Mouse (Mus musculus) forebrain, embryonic 11.5 days (tissue): ENCODE measurements around the gene Slc25a22. TPM values are rescaled to one million over a fixed set of nuclear protein-coding genes. Genes with fewer than 3 reads are reported as not detected.
A peak's percentile ranks its signal among the peaks of the same experiment; 100 is the strongest.

Experiments used
- ATAC-seq: fragments of 200-750 bp; cut with Nextera tagmentation; replicated peaks from 2 replicates; pipeline ENCODE4 v1.8.0; 2017; ENCODE audit warnings: moderate TSS enrichment; ENCODE audit not compliant: low FRiP score
- DNase-seq: peaks from one replicate; pipeline ENCODE4 v3.0.0-alpha.2; 2017; ENCODE audit warnings: low spot score
- H3K27ac ChIP-seq: fragments of 300-500 bp; sonication (generic); 2 replicates; pipeline ENCODE4 v1.5.1; 2014; ENCODE audit warnings: low read depth, low read length
- H3K27me3 ChIP-seq: fragments of 300-500 bp; sonication (generic); 2 replicates; pipeline ENCODE4 v1.6.1; 2014; ENCODE audit warnings: mild to moderate bottlenecking, low read length, mixed read lengths; ENCODE audit not compliant: control insufficient read depth, insufficient read depth
- H3K36me3 ChIP-seq: fragments of 300-500 bp; sonication (generic); 2 replicates; pipeline ENCODE4 v1.6.1; 2014; ENCODE audit warnings: mild to moderate bottlenecking, low read length, moderate library complexity, mixed read lengths; ENCODE audit not compliant: control insufficient read depth, insufficient read depth
- H3K4me1 ChIP-seq: fragments of 300-500 bp; sonication (generic); replicated peaks from 2 replicates; pipeline ENCODE4 v1.6.1; 2014; ENCODE audit warnings: low read length, mixed read lengths; ENCODE audit not compliant: control insufficient read depth, insufficient read depth
- H3K4me2 ChIP-seq: fragments of 300-500 bp; sonication (generic); 2 replicates; pipeline ENCODE4 v1.6.1; 2014; ENCODE audit warnings: low read depth, mild to moderate bottlenecking, low read length, moderate library complexity, mixed read lengths; ENCODE audit not compliant: severe bottlenecking
- H3K4me3 ChIP-seq: fragments of 300-500 bp; sonication (generic); 2 replicates; pipeline ENCODE4 v1.5.1; 2014; ENCODE audit warnings: low read depth, low read length
- H3K9ac ChIP-seq: fragments of 300-500 bp; sonication (generic); 2 replicates; pipeline ENCODE4 v1.6.1; 2014; ENCODE audit warnings: low read length
- H3K9me3 ChIP-seq: fragments of 300-500 bp; sonication (generic); 2 replicates; pipeline ENCODE4 v1.6.1; 2016; ENCODE audit warnings: low read length, mixed read lengths; ENCODE audit not compliant: control insufficient read depth
- WGBS: fragments of 180-500 bp; shearing (Covaris S2); extraction: QIAGEN DNeasy Blood & Tissue Kit; methylation state at CpG from one replicate; pipeline ENCODE4 v1.1.7; 2014; 5-methylcytosine and 5-hydroxymethylcytosine counted together
- polyA plus RNA-seq: library from polyadenylated mRNA; unstranded; fragments of >200 nt; fragmentation: Nextera tagmentation; extraction: Ambion mirVana; gene quantifications from 2 replicates; pipeline ENCODE4 v1.2.1, GENCODE M21; 2014

Gene Slc25a22
- polyA plus RNA-seq, 1 experiment from 2014 or later: 46.0 TPM

DNA sequence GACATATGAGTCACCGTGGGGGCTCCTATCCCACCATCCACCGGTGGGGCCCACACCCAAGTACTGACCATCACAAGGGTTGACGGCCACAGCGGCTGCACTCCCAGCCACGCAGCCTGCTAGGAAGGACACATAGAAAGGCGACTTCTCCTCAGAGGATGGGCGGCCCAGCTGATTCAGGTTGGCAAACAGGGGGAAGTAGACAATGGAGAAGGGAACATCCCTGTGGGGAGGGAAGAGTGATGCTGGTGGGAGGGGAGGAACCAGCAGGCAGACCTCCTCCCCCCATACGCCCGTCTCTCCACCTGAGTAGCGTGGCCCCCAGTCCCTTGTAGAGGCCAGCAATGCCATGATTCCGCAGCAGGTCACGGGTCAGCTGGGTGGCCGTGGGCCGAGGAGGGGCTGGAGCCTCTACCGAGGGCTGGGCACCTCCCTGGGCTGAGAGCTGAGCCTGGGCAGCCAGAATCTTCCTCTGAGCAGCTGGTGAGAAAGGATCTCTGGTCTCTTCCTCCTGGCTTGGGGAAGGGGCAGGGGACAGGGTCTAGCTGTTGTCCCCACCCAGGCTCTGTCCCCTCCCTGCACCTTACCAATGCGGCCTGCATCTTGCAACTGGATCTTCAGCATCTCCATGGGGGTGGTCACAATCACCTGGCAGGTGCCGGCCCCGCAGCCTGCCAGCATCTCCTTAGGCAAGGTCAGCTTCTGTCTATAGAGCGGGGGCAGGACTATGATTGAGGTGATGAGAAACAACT, 6.1 kb downstream of the Slc25a22 start:
- Histone ChIP-seq H3K9me3 (no peaks in the 10 kb centered on the region), H3K27me3 (no peaks in the 10 kb centered on the region), H3K27ac (no peak overlapping the region), H3K36me3 (peaks cover 3% of the 10 kb centered on the region; the same call in 1 of the 2 replicates), H3K4me2 (no peak overlapping the region), H3K9ac (no peak overlapping the region), H3K4me3 (no peak overlapping the region), H3K4me1 (peaks cover 19% of the 10 kb centered on the region)
- DNase-seq (no peak), ATAC-seq (no peak)
- 91% methylated on average over 19 of the region's 19 CpGs for WGBS

DNA sequence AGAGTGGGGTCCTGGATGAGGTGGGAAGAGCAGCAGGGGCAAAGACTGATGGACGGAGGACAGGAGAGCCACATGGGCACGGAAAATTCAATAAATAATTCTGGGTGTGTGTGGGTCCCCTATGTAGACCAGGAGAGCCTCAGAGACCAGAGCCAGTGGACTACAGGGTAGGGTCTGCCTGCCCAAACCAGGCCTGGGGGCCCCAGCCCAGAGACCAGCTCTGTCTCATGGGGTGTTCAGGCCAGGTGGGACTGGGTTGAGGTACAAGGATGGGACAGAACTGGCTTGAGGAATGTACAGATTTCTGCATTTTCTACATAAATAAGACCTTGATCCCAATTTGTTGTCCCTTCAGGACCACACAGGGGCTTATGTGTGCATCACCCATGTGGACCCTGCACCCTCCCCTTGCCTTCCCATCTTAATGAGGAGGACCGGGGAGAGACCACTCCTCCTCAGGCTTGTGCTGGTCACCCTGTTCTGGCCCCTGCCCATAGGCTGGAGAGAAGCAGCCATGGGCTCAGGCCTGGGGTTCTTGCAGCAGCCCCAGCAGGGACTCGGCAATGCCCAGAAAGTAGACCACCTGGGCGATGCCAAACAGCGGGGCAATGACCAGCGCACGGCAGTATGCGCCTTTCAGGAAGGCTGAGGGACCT, 7.0 kb downstream of the Slc25a22 start:
- Histone ChIP-seq H3K4me3 (no peak overlapping the region), H3K4me1 (peaks cover 17% of the 10 kb centered on the region), H3K27me3 (no peaks in the 10 kb centered on the region), H3K9ac (no peak overlapping the region), H3K27ac (no peak overlapping the region), H3K4me2 (no peak overlapping the region), H3K9me3 (no peaks in the 10 kb centered on the region), H3K36me3 (peaks cover 3% of the 10 kb centered on the region; the same call in 1 of the 2 replicates)
- no peak for ATAC-seq
- DNase-seq: peak; percentile 49
- 94% methylated on average over 9 of the region's 9 CpGs for WGBS

DNA sequence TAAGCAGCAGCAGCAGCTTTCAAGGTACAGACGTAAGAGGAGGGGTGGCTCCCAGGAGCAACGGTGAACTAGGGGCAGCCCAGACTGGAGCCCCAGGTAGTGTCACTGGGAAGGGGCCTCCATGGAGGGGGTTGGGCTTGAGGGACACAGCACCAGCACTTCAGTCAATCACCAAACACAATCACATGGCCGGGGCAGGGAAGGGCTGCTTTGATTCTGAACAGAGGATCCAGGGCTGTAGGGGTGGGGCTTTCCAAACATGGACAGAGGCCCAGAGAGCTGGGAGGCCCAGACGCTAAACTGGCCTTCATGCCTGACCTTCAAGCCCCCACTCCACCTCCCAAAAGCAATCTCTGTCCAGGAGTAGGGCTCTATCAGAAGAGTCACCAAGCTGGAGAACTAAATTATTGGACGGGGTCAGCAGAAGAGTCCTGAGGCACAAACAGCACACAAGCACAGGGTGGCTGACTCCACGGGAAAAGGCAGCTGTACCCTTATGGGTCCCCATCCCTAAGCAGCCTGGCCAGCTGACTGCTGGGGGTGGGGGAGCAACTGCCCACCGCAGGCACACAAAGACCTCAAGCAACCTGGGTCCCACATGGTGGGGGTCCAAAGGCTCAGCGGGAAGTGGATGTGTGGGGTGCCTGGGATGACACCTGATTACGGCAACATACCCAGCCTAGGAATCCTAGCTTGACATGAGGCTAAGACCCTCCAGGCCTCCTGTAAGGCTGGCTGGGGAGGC, 7.7 kb downstream of the Slc25a22 start:
- Histone ChIP-seq H3K9ac (peak overlapping the region; percentile 57; the same call in 1 of the 2 replicates), H3K27me3 (no peaks in the 10 kb centered on the region), H3K9me3 (no peaks in the 10 kb centered on the region), H3K36me3 (peaks cover 3% of the 10 kb centered on the region; the same call in 1 of the 2 replicates), H3K4me2 (peak overlapping the region; percentile 64; the same call in 1 of the 2 replicates), H3K27ac (no peak overlapping the region), H3K4me3 (peak overlapping the region; percentile 36; the same call in 1 of the 2 replicates), H3K4me1 (peaks cover 12% of the 10 kb centered on the region)
- ATAC-seq (no peak), DNase-seq (no peak)
- WGBS: 71% methylated on average over 9 of the region's 9 CpGs

DNA sequence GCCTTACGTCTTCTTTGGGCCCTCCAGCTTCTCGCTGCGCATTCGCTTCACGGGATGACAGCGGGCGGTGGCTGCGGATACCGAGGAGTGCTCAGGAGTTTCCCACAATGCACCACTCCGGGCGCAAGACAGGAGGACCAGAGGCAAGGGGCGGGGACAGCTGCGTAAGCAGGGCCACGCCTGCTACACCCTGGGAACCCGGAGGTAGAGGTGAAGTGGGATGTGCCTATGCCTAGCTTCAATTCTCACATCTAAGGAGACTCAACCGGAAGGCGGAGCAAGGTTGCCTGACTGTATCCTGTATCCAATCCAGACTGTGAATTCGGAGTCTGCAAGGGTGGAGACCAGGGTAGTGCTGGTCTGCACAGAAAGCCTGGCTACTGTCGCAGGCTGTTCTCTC, 8.4 kb downstream of the Slc25a22 start, which contains the start of gene Cend1:
Gene Cend1, minus strand, starts transcription at position 182 of the 400 bp plus-strand sequence.
- WGBS: 3% methylated on average over 19 of the region's 19 CpGs

DNA sequence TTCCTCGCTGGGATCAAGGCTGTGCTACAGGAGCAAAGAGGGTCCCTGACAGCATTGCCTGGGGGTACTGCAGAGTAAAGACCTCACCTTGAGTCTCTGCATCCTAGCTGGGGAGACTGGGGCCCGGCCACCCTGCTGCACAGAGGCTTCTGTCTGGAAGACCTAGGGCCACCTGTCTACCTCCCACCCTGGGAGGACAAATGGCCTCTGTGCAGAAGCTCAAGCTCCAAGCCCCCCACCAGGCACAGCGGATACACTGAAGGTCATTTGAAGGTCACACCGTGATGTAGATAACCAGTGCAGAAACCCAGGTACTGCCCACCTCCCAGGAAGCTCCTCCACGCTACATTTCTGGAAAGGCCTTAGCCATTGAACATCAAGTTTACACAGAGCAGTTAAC, 9.0 kb downstream of the Slc25a22 start:
- Histone ChIP-seq H3K4me1 (peaks cover 4% of the 10 kb centered on the region; the same call in 1 of the 2 replicates), H3K36me3 (peaks cover 3% of the 10 kb centered on the region; the same call in 1 of the 2 replicates), H3K9me3 (no peaks in the 10 kb centered on the region), H3K9ac (peak overlapping the region; percentile 57), H3K27ac (no peak overlapping the region), H3K4me3 (peak overlapping the region; percentile 36), H3K4me2 (peak overlapping the region; percentile 64), H3K27me3 (no peaks in the 10 kb centered on the region)
- ATAC-seq: no peak; the same call in 1 of the 2 replicates
- no peak for DNase-seq
- WGBS: 48% methylated on average over 5 of the region's 5 CpGs

More for the DNA sequence above, 8.4 kb downstream of the Slc25a22 start, which contains the start of gene Cend1:
- peak within 1 kb of the TSS; percentile 57 for H3K9ac ChIP-seq
- peak; percentile 86 for ATAC-seq
- no peak within 1 kb of the TSS for H3K27ac ChIP-seq
- H3K9me3 ChIP-seq: no peaks in the 10 kb centered on the region
- H3K4me3 ChIP-seq: peak within 1 kb of the TSS; percentile 36
- H3K27me3 ChIP-seq: no peaks in the 10 kb centered on the region
- peaks cover 3% of the 10 kb centered on the region; the same call in 1 of the 2 replicates for H3K36me3 ChIP-seq
- peak; percentile 86 for DNase-seq
- peak within 1 kb of the TSS; percentile 64 for H3K4me2 ChIP-seq
- peaks cover 5% of the 10 kb centered on the region; the same call in 1 of the 2 replicates for H3K4me1 ChIP-seq

DNA sequence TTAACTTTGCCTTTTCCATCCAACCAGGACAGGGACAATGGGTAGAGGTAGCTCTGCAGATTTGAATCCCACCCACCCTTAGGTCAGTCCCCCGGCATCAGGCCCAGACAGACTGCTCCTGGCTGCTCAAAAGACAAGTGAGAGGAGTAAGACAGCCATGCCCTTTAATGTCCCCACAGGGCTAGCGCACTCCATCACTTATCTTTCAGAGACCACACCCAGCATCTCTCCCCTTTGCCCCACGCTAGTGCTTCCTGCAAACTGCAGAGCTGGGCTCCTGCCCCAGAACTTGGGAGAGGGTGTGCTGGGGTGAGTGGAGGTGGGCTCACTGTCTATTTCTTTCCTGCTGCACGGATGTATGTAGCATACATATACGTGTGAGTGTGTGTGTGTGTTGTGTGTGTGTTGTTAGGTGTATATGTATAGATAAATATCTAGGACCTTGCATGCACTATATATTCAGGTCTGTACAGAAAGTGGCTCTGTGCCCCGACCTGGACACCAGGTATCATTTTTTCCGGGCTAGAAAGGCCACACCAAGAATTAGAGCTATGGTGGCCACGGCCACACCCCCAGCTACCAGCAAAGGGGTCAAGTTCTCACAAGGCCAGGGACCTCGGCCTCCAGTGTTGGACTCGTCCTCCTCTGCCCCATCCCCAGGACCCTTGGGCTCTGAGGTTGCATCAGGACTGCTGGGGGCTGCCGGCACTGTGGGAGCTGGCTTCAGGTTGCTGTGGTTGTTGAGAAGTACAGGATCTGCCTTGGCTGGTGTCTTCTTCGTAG, 10.6 kb downstream of the Slc25a22 start:
- Histone ChIP-seq H3K9ac (no peak overlapping the region), H3K4me3 (no peak overlapping the region), H3K36me3 (peaks cover 3% of the 10 kb centered on the region; the same call in 1 of the 2 replicates), H3K27ac (no peak overlapping the region), H3K4me1 (peaks cover 4% of the 10 kb centered on the region; the same call in 1 of the 2 replicates), H3K9me3 (no peaks in the 10 kb centered on the region), H3K27me3 (no peaks in the 10 kb centered on the region), H3K4me2 (no peak overlapping the region)
- ATAC-seq (no peak), DNase-seq (no peak)
- 84% methylated on average over 12 of the region's 12 CpGs for WGBS

DNA sequence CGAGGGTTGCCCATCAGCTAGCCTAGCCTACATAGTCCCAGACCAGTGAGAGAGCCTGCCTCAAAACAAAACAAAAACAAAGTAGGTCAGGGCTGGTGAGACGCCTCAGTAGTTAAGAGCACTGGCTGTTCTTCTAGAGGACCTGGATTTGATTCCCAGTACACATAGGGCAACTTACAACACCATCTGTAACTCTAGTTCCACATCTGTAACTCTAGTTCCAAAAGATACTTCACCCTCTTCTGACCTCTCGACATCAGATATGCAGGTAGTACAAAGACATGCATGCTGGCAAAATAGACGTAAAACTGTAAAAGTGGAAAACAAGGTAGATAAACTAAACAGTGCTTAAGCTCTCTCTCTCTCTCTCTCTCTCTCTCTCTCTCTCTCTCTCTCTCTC, 13.9 kb downstream of the Slc25a22 start:
- no peaks in the 10 kb centered on the region for H3K36me3 ChIP-seq
- no peaks in the 10 kb centered on the region for H3K9me3 ChIP-seq
- H3K9ac ChIP-seq: no peak overlapping the region
- no peaks in the 10 kb centered on the region for H3K27me3 ChIP-seq
- WGBS: 71% methylated on average over 4 of the region's 4 CpGs
- no peak overlapping the region for H3K4me3 ChIP-seq
- DNase-seq (no peak), ATAC-seq (no peak)
- H3K4me1 ChIP-seq: 0 out of 2 replicates have a peak, but pooled peaks cover 2% of the 10 kb centered on the region
- no peak overlapping the region for H3K27ac ChIP-seq
- no peak overlapping the region for H3K4me2 ChIP-seq
